Mouse (Mus musculus) right cerebral cortex, adult 18-20 months (tissue): ENCODE measurements around the gene Gm49318.
"Not testable (repeated sequence)": the region's sequence is repeated elsewhere in the genome, so short reads cannot be mapped to it uniquely, and the experiment has no call there.

Experiments
- DNase-seq: peaks from one replicate; pipeline ENCODE4 v3.0.0; 2022; ENCODE audit warnings: mixed read lengths

Gene Gm49318

DNA sequence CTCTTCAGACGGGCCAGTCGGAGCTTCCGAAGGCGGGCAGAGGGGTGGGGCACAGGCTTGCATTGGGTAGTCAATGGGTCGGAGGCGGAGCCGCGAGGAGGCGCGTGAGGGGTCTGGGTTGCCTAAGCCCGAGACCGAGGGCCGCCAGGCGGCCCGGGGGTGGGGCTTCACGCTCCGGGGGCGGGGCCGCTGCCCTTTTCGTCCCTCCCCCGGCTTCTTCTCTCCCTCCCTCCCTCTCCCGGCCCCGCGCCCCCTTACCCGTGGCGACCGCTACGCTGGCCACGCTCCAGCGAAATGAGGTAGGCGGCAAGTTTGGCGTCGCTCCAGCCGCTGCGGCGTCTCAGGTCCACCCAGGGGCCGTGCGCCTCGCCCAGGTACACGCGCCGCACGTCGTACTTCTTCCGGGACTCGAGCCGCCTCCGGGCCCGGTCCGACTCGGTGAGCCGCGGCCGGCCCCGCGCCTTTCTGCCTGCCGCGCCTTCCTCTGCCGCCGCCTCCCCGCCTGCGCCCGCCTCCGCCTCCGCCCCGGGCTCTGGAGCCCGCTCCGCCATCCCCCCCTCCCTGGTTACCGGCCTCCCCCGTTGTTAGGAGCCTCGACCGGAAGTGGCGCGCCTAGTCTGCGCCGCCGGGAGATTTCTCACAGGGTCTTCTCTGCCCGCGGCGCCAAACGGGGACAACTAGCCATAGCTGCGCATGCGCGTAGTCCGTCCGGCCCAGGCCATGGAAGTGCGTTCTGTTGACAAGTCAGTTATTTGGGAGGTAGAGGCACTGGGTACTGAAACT, at the start of gene Gm49318, which contains the start of gene Zfp653:
Gene Gm49318 (minus strand): TSS at position 469 of the 783 bp plus-strand sequence.
Gene Zfp653 (minus strand): TSS at position 586 of the 783 bp plus-strand sequence.
- peak; percentile 97 for DNase-seq

DNA sequence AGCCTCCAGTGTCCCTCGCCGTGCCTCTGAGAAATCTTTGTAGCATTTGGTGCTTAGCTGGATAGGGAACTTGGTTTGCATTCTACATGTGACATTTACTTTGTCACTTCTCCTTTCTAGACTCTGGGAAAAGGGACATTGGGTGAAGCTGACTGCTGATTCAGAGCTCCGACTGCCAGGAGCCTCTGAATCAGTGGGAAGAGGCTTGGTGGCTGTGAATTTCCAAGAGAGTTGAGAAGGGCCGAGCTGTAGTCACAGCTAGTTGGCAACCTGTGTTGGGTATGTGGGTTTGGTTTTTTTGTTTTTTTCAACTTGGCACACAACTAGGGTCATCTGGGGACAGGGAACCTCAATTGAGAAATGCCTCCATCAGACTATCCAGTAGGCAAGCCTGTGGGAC, 48.5 kb upstream of the Gm49318 start:
- DNase-seq = peak; percentile 71

DNA sequence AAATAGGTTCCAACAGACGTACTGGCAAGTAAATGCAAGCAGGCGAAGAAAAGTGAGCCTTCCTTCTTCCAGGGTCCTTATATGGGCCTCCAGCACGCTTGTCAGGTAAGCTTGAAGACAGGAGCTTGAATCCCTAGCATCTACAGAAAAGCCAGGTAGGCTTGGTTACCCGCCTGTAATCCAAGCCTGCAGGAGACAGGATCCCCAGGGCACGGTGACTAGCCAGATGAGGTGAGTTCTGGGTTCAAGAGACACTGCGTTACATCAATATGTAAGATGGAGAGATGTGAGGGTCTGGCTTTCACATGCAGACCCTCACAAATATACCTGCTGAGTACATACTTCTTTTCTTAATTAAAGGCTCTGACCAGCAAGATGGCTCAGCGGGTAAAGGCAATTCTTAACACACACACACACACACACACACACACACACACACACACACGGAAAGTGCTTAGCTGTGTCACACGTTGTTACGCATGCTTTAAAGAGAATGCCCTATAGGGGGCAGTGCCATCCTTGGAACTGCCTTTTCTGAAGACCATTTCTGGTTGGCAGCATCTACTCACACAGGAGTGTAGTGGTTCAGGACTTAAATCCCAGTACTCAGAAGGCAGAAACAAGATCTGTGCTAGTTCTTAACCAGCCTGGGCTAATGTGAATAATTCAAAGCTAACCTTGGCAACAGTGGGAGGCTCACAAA, 46.8 kb upstream of the Gm49318 start:
- peak; percentile 39 for DNase-seq

DNA sequence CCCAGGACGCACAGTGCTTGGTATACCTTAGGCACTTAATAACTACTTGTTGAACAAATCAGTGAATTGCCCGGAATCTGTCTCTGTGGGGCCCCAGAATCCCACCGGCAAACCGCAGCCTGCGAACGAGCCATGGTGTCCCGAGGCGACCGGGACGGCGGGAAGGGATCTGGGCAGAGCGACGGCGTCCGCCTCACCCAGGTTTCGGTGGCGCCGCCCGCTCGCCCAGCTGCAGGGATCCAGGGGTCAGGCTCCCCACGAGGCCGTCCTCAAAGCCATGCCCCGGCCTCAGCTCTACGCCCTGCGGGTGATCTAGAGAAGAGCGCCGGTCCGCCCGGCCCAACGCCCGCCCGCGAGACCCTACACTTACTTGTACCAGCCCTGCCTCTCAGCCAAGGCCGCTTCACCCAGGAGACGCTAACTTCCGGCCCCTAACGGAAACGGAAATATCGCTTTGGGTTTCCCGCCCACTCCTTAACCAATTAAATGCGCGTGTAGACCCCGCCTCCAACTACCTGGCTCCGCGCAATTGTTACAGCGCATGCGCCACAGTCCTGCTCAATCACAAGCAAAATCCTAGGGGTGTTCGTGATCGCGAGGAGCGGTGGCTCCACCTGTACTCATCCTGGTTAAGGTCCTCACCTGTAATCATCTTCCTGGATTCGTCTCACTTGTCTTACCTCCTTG, 45.8 kb upstream of the Gm49318 start, which contains the start of gene Elof1:
Gene Elof1 (minus strand): TSS at position 433 of the 687 bp plus-strand sequence.
- DNase-seq = peak; percentile 97

DNA sequence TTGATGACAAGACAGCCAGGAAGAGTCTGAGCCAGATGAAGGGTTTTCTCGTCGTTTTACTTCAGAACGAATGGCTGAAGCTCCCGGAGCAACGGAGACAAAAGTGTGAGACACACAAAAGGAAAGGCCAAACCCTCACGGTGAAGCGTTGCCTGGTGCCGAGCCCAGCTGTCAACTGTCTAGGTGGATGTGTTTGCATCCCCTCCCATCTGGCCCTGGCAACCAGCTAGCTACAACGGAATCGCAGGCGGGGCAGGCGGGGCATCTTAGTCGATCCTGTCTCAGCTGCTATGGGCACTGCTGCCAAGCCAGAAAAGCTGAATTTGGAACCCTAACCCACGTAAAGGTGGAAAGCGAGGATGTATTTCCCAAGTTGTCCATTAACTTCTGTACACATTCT, 45.0 kb upstream of the Gm49318 start:
- DNase-seq = peak; percentile 13

DNA sequence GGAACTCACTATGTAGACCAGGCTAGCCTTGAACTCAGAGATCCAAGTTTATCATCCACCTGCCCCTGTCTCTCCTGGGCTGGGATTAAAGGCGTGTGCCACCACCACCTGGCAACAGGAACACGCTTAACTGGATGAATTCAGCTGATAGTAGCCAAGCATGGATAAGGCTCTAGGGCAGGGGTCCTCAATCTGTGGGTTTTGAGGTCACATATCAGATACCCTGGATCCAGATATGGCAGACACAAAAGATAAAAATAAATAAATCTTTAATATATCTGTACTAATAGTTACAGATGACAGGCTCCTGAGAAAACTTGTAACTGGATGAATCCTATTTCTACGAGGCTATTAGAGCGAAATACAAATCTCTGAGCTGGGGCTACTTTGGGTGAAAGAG, 44.6 kb upstream of the Gm49318 start:
- no peak for DNase-seq

DNA sequence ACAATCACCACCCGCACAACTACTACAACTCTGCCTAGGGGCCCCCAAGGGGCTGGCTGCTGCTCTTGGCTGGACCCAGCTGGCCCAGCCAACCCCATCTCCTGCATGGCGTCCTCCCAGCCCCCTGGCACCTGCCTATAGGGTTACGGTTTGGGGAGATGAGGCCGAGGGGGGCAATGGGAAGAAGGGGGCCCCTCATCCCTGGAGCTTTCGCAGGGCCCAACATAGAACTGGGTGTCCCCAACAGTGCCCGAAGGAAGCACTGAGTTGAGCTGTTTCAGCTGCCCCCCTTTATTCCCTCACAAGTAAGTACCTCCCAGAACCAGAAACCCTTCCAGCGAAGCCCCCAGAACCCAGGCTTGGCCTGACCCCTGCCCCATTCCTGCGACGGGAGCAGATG, 37.1 kb upstream of the Gm49318 start:
- no peak for DNase-seq

DNA sequence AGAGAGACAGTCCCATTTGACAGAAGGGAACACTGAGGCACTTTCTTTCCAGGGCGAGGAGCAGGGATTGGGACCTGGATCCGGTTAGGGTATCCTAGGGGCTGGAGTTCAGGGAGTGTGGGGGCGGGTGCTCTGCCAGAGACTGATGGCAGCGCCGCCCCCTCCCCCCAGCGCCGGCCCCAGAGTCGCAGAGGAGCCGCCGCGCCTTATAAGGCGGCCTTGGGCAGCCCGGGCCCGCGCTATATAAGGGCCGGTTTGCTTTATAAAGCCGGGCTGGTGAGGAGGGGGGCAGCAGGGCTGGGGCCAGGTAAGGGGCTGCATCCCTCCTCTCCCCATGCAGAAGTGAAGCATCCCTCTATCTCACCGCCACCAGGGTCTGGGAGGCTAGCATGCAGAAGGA, 28.9 kb upstream of the Gm49318 start:
- DNase-seq = no peak

DNA sequence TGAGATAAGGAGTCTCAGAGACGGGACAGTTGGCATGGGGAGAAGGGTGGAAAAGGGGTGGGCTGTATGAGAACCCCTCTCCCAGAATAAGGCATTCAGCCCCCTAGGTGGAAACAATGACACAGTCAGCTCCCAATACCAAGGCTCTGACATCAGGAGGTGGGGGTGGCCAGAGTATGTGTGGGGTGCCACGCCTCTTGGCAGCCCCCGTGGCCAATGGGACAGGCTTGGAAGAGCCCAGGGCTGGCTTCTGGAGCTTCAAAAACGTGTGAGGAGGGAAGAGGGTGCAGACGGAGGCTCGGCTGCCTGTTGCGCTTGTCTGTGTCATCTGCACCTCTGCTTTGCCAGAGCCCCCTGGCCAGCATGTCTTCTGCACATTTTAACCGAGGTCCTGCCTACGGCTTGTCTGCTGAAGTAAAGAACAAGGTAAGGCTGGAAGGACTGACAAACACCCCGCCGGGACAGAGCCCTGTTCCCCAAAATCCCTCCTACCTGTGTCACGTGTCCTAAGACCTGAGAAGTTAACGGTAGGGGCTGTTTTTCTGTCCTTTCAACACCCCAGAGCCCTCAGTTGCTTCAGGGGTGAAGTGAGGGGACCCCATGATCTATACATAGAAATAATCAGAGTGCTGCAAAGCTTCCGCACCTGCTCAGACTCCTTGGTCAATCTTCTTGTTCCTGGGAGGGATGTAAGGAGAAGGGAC, 28.1 kb upstream of the Gm49318 start, which contains the start of gene Cnn1:
Gene Cnn1 (plus strand): TSS at position 224 of the 704 bp plus-strand sequence.
- DNase-seq = no peak

DNA sequence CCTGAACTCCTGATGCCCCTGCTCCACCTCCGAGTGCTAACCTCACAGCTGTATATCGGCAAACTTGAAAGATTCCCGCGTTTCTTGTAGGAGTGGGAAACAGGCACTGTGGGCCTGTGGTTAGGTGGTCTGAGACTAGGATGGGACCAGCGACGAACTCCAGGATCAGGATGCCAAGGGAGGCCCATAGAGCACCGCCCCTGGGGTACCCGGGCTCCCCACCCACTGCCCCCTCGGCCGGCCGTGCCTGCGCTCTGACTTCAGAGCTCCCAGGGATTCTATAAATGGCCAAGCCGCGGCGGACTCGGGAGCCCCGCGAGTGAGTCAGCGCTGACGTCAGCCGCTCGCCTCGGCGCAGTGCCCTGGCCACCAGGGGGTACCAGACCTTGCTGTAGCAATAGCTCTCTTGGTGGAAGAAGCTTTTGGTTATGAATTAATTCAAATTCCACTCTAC, 24.8 kb upstream of the Gm49318 start:
- DNase-seq = peak; percentile 82

DNA sequence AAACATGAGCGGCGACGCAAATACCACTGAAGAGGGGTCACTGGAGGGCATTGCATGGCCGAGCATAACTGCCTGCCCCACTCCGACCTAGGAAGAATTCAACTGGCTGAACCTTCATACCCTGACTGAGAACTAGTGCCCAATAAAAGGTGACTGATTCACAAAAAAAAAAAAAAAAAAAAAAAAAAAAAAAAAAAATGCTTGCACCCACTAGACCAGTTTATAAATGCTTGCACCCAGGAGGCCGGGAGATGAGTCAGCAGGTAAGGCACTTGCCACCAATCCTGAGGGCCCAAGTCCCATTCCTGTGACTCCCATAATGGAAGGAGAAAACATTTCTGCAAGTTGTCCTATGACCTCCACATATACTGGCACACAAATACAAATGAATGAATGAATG, 21.7 kb upstream of the Gm49318 start:
- DNase-seq = no peak

DNA sequence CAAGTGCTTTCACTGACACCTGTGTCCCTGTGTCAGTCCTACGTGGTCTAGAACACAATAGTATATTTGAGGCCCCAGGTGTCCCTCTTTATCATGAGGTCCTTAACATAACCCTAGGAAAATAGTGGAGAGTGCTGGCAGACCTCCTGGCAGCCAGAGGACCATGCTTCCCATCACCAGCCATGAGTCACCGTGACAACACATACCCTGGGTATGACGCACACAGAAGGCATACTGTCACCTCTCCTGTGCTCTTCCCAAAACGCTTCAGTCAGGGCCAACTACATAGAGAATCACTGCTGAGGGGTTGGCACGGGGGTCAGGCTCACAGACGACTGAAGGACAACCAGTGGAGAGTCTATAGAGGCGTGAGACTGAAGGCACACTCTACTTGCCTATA, 18.9 kb upstream of the Gm49318 start:
- DNase-seq = no peak

DNA sequence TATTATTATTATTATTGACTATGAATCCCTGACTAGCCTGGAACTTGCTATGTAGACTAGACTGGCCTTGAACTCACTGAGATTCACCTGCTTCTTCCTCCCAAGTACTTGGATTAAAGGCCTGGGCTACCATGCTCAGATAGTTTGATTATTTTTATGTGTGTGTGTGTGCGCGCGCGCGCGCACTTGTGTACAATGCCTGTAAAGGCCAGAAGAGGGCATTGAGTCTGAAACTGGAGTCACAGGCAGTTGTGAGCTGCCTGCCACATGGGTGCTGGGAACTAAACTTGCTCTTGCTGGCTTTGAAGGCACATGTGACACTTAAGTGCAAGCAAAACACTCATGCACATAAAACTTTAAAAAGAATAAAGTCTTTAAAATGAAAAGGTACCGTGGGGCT, 18.2 kb upstream of the Gm49318 start:
- DNase-seq = no peak

DNA sequence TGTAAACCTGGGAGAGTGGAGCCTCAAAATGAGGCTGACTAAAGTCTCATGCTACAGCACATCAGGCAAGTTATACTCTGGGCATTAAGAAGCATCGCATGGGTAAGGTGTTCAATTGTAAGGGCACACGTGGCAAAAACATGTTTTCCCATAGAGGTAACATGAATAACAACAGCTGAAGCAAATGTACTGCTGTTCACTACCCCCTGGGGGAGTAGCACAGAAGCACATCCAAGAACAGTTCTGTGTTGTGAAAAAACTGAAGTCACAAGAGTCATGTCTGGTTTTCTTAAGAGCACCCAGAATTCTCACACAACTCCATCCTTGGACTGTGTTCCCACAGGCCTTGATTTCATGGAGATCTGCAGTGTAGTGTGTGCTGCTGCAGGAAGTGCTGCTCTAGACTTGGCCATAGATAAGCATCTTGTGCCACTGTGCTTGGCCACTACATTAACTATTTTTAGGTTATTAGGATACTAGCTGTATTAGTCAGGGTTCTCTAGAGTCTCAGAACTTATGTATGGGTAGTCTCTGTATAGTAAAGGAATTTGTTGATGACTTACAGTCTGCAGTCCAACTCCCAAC, 16.1 kb upstream of the Gm49318 start:
- no peak for DNase-seq

DNA sequence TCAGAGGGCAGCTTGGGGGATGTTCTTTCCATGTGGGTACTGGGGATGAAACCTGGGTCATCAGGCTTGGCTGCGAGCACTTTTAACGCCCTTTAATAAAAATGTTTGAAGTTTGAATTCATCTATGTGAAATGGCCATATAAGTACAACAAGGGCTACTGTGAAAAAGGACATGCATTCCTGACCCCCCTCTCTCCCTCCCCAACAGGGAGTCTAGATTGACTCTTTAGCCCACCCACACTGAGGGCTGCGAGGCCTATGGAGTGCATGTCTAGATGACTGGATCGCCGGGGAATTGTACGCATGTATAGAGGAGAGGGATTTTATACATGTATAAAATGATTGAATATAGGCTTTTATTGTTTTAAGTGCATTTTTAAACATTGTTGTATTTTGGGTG, 15.0 kb upstream of the Gm49318 start:
- DNase-seq = no peak

DNA sequence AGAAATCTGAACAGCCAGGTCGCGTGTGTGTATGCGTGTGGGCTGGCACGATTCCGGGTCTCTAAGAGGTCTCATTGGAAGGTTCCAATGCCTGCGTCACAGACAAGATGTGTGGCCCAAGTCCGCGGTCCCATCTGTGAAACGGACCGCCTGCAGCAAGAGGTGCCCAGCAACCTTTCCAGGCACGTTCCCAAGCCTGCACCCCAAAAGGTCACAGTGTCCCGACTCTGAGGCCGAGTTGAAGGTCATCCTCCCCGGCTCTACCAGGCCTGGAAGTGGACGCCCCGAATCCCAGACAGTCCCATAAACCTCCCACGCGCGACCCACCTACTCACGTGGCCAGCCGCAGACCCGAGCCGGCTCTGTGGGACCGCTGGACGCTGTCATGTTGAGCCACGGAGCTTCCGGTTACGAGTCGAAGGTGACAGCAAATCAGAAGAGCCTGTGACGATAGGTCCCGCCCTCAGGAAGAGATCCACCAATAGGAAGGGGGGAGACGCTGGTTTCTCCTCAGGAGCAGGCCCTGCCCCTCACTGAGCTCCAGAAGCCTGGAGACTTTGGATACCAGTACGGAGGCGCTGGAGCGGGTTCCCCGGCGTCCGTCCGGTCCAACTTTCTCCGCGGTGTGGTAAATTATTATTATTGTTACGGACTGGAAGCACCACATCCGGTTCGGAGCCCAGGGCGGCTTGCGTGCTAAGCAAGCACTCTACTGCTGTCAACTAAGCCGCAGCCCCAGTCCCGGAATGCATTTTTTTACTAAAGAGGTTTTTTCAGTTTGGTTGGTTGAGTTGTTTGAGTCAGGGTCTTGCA, 14.2 kb upstream of the Gm49318 start, which contains the start of gene Ecsit:
Gene Ecsit (minus strand): TSS at position 417 of the 813 bp plus-strand sequence.
- DNase-seq = peak; percentile 97

DNA sequence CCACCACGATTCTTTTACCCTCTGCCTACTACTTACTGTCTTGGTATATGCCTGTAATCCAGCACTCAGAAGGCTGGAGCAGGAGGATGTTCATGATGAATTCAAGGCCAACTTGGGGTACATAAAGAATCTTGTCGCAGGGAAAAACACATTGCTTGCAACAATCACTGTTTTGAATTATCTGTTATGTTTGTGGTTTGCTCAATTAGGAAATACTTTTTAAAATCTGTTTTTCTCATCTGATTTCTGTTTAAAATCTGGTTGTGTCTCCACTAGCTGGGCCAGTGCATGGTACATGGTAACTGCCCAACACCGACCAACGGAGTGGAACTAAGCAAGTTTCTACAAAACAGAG, 13.6 kb upstream of the Gm49318 start:
- DNase-seq = no peak

DNA sequence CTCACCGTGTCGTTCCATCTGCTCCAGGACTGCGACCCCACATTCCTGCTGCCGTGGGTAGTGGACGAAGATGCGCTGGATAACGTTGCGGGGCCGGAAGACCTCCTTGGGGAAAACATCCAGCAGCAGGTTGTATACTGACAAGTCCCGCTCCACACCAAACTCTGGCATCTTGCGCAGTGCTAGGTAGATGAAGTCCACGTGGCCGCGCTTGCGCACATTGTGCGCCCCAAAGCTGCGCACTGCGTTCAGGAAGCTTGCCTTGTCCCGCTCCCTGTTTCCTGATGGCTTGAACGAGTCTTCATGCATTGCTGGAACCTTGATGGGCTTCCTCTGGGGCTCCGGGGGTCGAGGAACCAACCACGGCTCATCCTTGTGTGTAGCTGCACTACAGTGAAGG, 5.2 kb upstream of the Gm49318 start:
- no peak for DNase-seq

DNA sequence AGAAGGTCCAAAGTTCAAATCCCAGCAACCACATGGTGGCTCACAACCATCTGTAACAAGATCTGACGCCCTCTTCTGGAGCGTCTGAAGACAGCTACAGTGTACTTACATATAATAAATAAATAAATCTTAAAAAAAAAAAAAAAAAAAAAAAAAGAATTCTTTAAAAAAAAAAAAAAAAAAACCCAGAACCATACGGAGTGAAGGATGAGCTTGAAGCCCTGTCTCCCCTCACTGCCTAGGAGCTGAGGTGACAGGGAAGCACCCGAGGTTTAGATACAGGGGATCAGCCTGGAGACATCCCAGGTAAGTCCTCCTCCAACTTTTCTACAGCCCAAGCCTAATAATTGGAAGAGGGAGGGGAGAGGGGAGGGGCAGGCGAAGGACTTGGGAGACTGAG, 4.7 kb upstream of the Gm49318 start:
- DNase-seq = not testable (repeated sequence)

DNA sequence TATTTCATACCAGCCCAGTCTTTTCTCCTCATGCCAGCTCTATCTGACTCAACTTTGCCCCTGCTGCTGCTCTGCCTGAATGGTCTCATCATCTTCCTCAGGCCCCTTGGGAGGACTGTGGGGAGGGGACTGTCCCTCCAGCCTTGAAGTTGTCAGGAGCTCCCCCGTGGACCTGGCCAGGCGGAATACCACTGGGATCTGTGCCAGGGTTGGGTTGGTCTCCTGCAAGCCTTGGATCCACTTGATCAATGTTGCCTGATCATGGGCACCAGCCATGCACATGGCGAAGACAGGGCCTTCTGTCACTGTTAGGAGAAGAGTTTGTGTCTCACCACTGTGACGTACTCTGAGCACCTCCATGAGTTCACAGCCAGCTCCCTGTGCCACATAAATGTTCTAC, 1.2 kb upstream of the Gm49318 start:
- DNase-seq = no peak

DNA sequence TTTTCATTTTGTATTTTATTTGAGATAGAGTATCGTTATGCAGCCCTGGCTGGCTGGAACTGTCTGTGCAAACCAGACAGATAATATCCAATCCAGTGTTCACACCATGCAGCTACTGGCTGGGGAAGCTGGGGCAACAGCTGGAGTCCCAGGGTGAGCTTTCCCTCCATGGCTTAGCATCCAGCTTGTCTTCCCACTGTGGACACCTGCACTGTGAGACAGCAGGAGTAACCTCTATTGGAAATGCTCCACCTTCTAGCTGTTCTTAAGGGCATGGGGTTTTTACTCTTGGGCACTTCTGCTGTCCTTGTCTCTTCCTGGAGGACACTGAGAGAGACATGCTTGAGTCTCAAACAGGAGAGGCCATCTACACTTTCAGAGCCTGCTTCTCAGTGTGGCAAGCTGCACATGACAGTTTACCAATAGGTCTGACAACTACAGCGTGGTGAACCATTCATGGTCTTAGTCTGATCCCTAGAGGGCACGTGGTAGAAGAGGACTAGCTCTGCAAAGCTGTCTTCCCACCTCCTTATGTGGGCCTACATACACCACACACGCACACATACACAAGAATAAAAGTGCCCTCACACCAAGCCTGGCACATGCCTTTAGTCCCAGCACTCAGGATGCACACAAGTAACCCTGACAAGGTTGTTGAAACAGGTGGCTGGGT, 1.0 kb downstream of the Gm49318 start:
- DNase-seq = no peak
